Mouse (Mus musculus) adrenal gland, postnatal 25 days (tissue): ENCODE results near the gene Sox12. TPM values are rescaled to one million over a fixed set of nuclear protein-coding genes. Genes with fewer than 3 reads are reported as not detected.
A peak's percentile ranks its signal among the peaks of the same experiment; 100 is the strongest.

Experiments
- DNase-seq: peaks from one replicate; pipeline ENCODE4 v3.0.0; 2021; ENCODE audit warnings: mixed read lengths
- total RNA-seq: library from RNA; stranded (reverse); gene quantifications from 2 replicates; pipeline ENCODE4 v1.2.3, GENCODE M21; 2021

Gene Sox12
- total RNA-seq, 1 experiment from 2014 or later: 22.8 TPM

- no peak for DNase-seq
These were observed 40.6 kb downstream of the Sox12 start for GRCm38 (mm10) chr2:152357254-152357653.

- peak; percentile 66 for DNase-seq
These were observed 47.9 kb downstream of the Sox12 start for GRCm38 (mm10) chr2:152349842-152350540.

GRCm38 (mm10) chr2:152349205-152349604 lies 48.7 kb downstream of the Sox12 start:
- no peak for DNase-seq

- DNase-seq: no peak
These were observed 50.1 kb downstream of the Sox12 start for GRCm38 (mm10) chr2:152347722-152348121.

- DNase-seq: no peak
These were observed 50.9 kb downstream of the Sox12 start for GRCm38 (mm10) chr2:152346776-152347465.

- no peak for DNase-seq
These were observed 52.5 kb downstream of the Sox12 start for GRCm38 (mm10) chr2:152345393-152345792.

- DNase-seq: no peak
These were observed 53.0 kb downstream of the Sox12 start for GRCm38 (mm10) chr2:152344909-152345308.

GRCm38 (mm10) chr2:152344361-152344760 lies 53.5 kb downstream of the Sox12 start:
- DNase-seq: no peak

Other genes starting within 250 kb of the Sox12 start
- 107 and 109 TPM in 2 replicates for gene Csnk2a1, start 171.2 kb downstream of the Sox12 start, total RNA-seq
- 117 and 119 TPM in 2 replicates for gene Tbc1d20, start 104.2 kb downstream of the Sox12 start, total RNA-seq
- 113 and 126 TPM in 2 replicates for gene Rbck1, start 65.4 kb downstream of the Sox12 start, total RNA-seq
- 10.6 and 19.7 TPM in 2 replicates for gene Trib3, start 54.0 kb downstream of the Sox12 start, total RNA-seq
- gene Nrsn2, start 21.4 kb downstream of the Sox12 start, total RNA-seq: 2.1 and 3.2 TPM in 2 replicates
- 7.6 and 8.3 TPM in 2 replicates for gene Zcchc3, start 17.0 kb upstream of the Sox12 start, total RNA-seq
- gene 6820408C15Rik, start 17.5 kb upstream of the Sox12 start, total RNA-seq: not detected in 2 replicates
- not detected in 2 replicates for gene Defb23, start 66.6 kb upstream of the Sox12 start, total RNA-seq
- not detected in 2 replicates for gene Defb20, start 79.0 kb upstream of the Sox12 start, total RNA-seq
- not detected in 2 replicates for gene Defb22, start 92.1 kb upstream of the Sox12 start, total RNA-seq
- gene Defb26, start 113.6 kb upstream of the Sox12 start, total RNA-seq: not detected in 2 replicates
- not detected in 2 replicates for gene Defb28, start 120.2 kb upstream of the Sox12 start, total RNA-seq
- gene Defb29, start 142.0 kb upstream of the Sox12 start, total RNA-seq: not detected in 2 replicates
- not detected in 2 replicates for gene Gm17416, start 171.3 kb upstream of the Sox12 start, total RNA-seq
- gene Defb21, start 174.7 kb upstream of the Sox12 start, total RNA-seq: not detected in 2 replicates
- 0.97 TPM in 1 of 2 replicates, not detected in the other for gene Defb19, start 182.2 kb upstream of the Sox12 start, total RNA-seq
- not detected in 2 replicates for gene Defb45, start 201.3 kb upstream of the Sox12 start, total RNA-seq
- 1.0 TPM in 1 of 2 replicates, not detected in the other for gene Defb36, start 206.3 kb upstream of the Sox12 start, total RNA-seq
- 2.5 TPM in 1 of 2 replicates, not detected in the other for gene Defb25, start 225.0 kb upstream of the Sox12 start, total RNA-seq
- 8.1 and 9.0 TPM in 2 replicates for gene Rem1, start 228.9 kb upstream of the Sox12 start, total RNA-seq